Mouse (Mus musculus): ENCODE measurements around the gene Tsen34. TPM values are rescaled to one million over a fixed set of nuclear protein-coding genes. Genes with fewer than 3 reads are reported as not detected.
"Not testable (repeated sequence)": the region's sequence is repeated elsewhere in the genome, so short reads cannot be mapped to it uniquely, and the experiment has no call there.

Gene Tsen34
- total RNA-seq, 2 experiments from 2014 or later, result 73.9 to 77.4 TPM

GRCm38 (mm10) chr7:3709000-3709399 is 16.3 kb downstream of the Tsen34 start:
- DNase-seq, result no peak
- intact Hi-C loops (cut with DNase I), result no loop called here

- intact Hi-C loops (cut with DNase I), result no loop called here
- DNase-seq, result no peak
Measured at GRCm38 (mm10) chr7:3712264-3712942, 19.7 kb downstream of the Tsen34 start.

- no peak for DNase-seq
- intact Hi-C loops (cut with DNase I), result no loop called here
Measured at GRCm38 (mm10) chr7:3715249-3715648, 22.6 kb downstream of the Tsen34 start.

DNA sequence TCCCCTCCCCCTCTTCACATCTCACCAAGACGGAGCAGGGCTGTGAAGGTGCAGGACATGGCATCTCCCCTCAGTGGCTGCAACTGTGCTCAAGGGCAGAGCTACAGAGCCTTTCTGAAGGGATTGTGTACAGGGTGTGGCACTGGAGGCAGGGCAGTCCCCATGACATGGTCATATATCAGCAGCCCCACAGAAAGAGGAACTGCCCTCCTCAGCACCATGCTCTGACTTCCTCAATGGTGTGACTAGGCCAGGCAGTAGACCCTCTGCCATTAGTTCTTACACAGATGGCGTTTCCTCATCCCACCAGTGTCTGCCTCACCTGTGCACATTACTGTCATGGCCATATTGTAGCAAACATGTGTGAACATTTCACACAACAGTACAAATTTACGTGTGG is 27.6 kb downstream of the Tsen34 start, which contains the start of gene Pirb:
Gene Pirb (minus strand): TSS at position 124 of the 400 bp plus-strand sequence.
- intact Hi-C loops (cut with DNase I); DNase-seq: not testable (repeated sequence)

DNA sequence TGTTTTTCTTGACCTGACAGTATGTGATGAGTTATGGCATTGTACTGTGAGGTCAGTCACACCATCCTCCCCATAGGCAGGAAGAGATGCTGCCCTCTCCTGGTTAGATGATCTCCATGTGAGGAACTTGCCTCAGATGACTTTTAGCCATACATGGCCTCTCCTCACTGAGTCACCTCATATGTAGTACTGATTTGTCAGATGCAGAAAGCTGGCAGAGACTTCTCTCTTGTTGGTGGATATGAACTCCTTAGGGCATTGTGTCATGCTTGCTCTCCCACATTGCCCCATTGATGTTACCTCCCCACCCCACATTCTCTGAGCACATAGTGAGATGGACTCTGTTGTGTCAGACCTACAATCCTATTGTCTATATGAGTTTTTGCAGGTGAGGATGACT is 32.8 kb downstream of the Tsen34 start:
- intact Hi-C loops (cut with DNase I); DNase-seq: not testable (repeated sequence)

- DNase-seq; intact Hi-C loops (cut with DNase I): not testable (repeated sequence)
Measured at GRCm38 (mm10) chr7:3732675-3733074, 40.0 kb downstream of the Tsen34 start.

Small RNA genes within 50 kb of the gene (microRNA-seq; reads per million reads assigned to microRNA genes)
- gene Mir3572 (ENCODE audit: borderline number of aligned reads in 2 of 2), result 2.0 to 4.3 reads per million in 2 experiments

Other genes with a start within 250 kb of the Tsen34 start
- gene Tarm1, start 190.2 kb upstream of the Tsen34 start, total RNA-seq (2021), result not detected
- under 1 TPM; 0.17 to 0.35 TPM for gene Oscar, start 76.7 kb upstream of the Tsen34 start, total RNA-seq (2021)
- gene Ndufa3, start 75.5 kb upstream of the Tsen34 start, total RNA-seq (2021), result 1,000 to 10,000 TPM; 1,822 to 1,988 TPM
- gene Tfpt, start 62.9 kb upstream of the Tsen34 start, total RNA-seq (2021), result 10 to 100 TPM; 17.2 to 25.4 TPM
- 10 to 100 TPM; 24.4 to 26.6 TPM for gene Prpf31, start 62.9 kb upstream of the Tsen34 start, total RNA-seq (2021)
- gene Cnot3, start 47.6 kb upstream of the Tsen34 start, total RNA-seq (2021), result 10 to 100 TPM; 22.5 to 27.6 TPM
- gene Leng1, start 27.0 kb upstream of the Tsen34 start, total RNA-seq (2021), result 10 to 100 TPM; 12.5 to 12.9 TPM
- 1 to 10 TPM in 1 of 2 experiments, under 1 TPM in 1; 0.54 to 1.2 TPM for gene Tmc4, start 15.3 kb upstream of the Tsen34 start, total RNA-seq (2021)
- gene Mboat7, start 660 bp downstream of the Tsen34 start, total RNA-seq (2021), result 10 to 100 TPM; 18.7 to 22.1 TPM
- 100 to 1,000 TPM; 621 to 660 TPM for gene Rps9, start 11.1 kb downstream of the Tsen34 start, total RNA-seq (2021)
- 1 to 10 TPM; 1.7 to 2.6 TPM for gene Pirb, start 27.5 kb downstream of the Tsen34 start, total RNA-seq (2021)
- gene Gm15448, start 132.8 kb downstream of the Tsen34 start, total RNA-seq (2021), result under 1 TPM; 0.46 to 0.61 TPM
- under 1 TPM; 0.33 to 0.44 TPM for gene Pira2, start 152.2 kb downstream of the Tsen34 start, total RNA-seq (2021)
- under 1 TPM in 1 of 2 experiments, not detected in 1; 0.35 TPM for gene Gm14548, start 205.3 kb downstream of the Tsen34 start, total RNA-seq (2021)
- gene Lilra6, start 222.6 kb downstream of the Tsen34 start, total RNA-seq (2021), result under 1 TPM; 0.38 to 0.58 TPM